Mouse (Mus musculus) liver, adult 2 months (tissue): ENCODE data around the gene Mzf1. TPM values are rescaled to one million over a fixed set of nuclear protein-coding genes. Genes with fewer than 3 reads are reported as not detected.

ENCODE experiments used
- DNase-seq: peaks from one replicate; pipeline ENCODE4 v3.0.0-alpha.2; 2011; ENCODE audit warnings: low read depth, low spot score; ENCODE audit errors: extremely low read depth
- H3K27ac ChIP-seq: fragments of 200-500 bp; replicated peaks from 2 replicates; pipeline ENCODE4 v1.5.1; 2012; ENCODE audit warnings: low read depth, mild to moderate bottlenecking, control low read depth, inconsistent platforms, low read length; ENCODE audit not compliant: insufficient read depth
- H3K27me3 ChIP-seq: fragments of 200-500 bp; 2 replicates; pipeline ENCODE4 v1.6.1; 2012; ENCODE audit warnings: mild to moderate bottlenecking, moderate library complexity, low read length, inconsistent platforms; ENCODE audit not compliant: control insufficient read depth, insufficient read depth
- H3K36me3 ChIP-seq: fragments of 200-500 bp; 2 replicates; pipeline ENCODE4 v1.6.1; 2012; ENCODE audit warnings: low read length, inconsistent platforms; ENCODE audit not compliant: control insufficient read depth, insufficient read depth
- H3K4me1 ChIP-seq: fragments of 200-500 bp; 2 replicates; pipeline ENCODE4 v1.6.1; 2011; ENCODE audit warnings: low read length; ENCODE audit not compliant: control insufficient read depth, insufficient read depth
- H3K4me3 ChIP-seq: fragments of 200-500 bp; 2 replicates; pipeline ENCODE4 v1.5.1; 2011; ENCODE audit warnings: low read depth, mild to moderate bottlenecking, control low read depth, low read length, moderate library complexity; ENCODE audit not compliant: insufficient read depth
- H3K79me2 ChIP-seq: fragments of 200-500 bp; 2 replicates; pipeline ENCODE4 v1.6.1; 2012; ENCODE audit warnings: inconsistent platforms, mild to moderate bottlenecking, low read length, moderate library complexity; ENCODE audit not compliant: control insufficient read depth, insufficient read depth
- H3K9ac ChIP-seq: fragments of 200-500 bp; 2 replicates; pipeline ENCODE4 v1.6.1; 2012; ENCODE audit warnings: low read depth, mild to moderate bottlenecking, control low read depth, inconsistent platforms, low read length
- CTCF ChIP-seq: fragments of 200-500 bp; IDR thresholded peaks from 2 replicates; pipeline ENCODE4 v1.5.1; 2011; ENCODE audit warnings: low read depth, low read length, control low read depth
- POLR2A ChIP-seq: fragments of 200-500 bp; IDR thresholded peaks from 2 replicates; pipeline ENCODE4 v1.6.1; 2011; ENCODE audit warnings: low read length, control low read depth; ENCODE audit not compliant: insufficient read depth; ENCODE audit errors: extremely low read depth
- WGBS: fragments of 180-500 bp; shearing (Covaris S2); methylation state at CpG from one replicate; pipeline ENCODE4 v1.1.7; 2018; 5-methylcytosine and 5-hydroxymethylcytosine counted together
- polyA plus RNA-seq: library from polyadenylated mRNA; depleted of rRNA; stranded (reverse); fragments of >200 nt; gene quantifications from 2 replicates; pipeline ENCODE4 v1.2.3, GENCODE M21; 2012; rRNA removed
- total RNA-seq: library from RNA; depleted of rRNA; stranded (reverse); fragments of >200 nt; gene quantifications from 2 replicates; pipeline ENCODE4 v1.2.3, GENCODE M21; 2014; rRNA removed

Gene Mzf1
- total and polyA plus RNA-seq, 2 experiments = 0.18 to 0.54 TPM

DNA sequence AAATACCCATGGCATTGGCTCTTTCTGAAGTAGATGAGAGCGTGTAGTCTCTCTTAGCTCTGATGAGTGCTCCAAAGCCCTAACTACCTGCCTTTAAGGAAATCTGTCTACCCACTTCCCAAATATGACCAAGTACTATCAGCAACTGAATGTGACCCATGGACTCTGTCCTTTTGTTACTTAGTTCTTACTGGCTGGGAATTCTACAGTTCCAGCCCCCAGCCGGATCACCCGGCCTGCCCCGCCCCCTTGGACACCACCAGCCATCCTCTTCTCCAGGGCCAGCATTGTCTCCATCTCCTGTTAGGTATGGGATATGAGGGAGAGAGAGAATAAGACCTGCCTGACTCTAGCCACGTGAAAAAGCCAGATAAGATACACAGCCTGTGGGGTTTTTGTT, 56.5 kb downstream of the Mzf1 start, which contains the start of gene Slc27a5:
Gene Slc27a5 (minus strand): TSS at position 140 of the 400 bp plus-strand sequence.
- Histone ChIP-seq H3K9ac (peak within 1 kb of the TSS; percentile 91), H3K79me2 (peaks cover 4% of the 10 kb centered on the region; the same call in 1 of the 2 replicates), H3K27me3 (no peaks in the 10 kb centered on the region), H3K27ac (peak within 1 kb of the TSS; percentile 98), H3K4me3 (peak within 1 kb of the TSS; percentile 93), H3K36me3 (peaks cover 19% of the 10 kb centered on the region), H3K4me1 (peaks cover 18% of the 10 kb centered on the region)
- TF ChIP-seq CTCF (no peak), POLR2A (no peak)
- peak; percentile 97 for DNase-seq
- 15% methylated on average over 5 of the region's 5 CpGs for WGBS

DNA sequence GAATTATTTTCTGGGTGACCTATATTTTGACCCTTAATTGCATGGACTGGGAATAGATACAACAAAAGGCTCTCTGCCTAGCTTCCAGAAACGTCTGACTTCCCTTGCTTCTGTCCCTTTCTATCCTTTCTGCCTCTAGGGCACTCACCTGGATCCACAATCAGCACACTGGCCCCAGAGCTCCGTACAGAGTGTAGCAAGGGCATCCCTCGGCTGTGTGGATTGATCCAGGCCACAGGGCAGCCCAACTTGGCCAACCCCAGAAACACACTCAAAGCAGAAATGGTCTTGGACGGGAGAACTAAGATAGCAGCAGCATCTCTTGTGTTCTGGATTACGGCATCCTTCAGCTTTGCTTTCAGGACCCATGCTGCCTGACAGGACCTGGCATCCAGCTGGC, 57.3 kb downstream of the Mzf1 start:
- 17% methylated on average over 5 of the region's 5 CpGs for WGBS
- H3K4me3 ChIP-seq = peak overlapping the region; percentile 93

DNA sequence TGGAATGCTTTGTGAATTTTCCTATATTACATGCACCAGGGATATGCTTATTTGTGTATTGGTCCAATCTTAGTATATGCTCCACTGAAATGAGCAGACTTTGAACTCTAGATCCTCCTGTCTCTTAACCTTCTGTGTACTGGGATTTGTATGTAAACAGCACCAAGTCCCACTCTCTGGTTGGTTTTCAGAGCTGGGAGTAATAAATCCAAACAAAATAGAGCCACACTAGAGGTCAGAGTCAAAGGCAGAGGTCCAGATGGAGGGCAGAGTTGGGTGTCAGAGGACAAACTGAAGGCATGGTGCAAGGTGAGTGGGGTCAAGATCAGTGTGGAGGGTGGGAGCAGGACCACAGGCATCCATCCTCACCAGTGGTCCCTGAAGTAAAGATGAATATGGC, 58.7 kb downstream of the Mzf1 start:
- Histone ChIP-seq H3K27me3 (no peaks in the 10 kb centered on the region), H3K4me3 (peak overlapping the region; percentile 31), H3K4me1 (peaks cover 19% of the 10 kb centered on the region), H3K9ac (peak overlapping the region; percentile 46), H3K27ac (peak overlapping the region; percentile 85), H3K36me3 (peaks cover 33% of the 10 kb centered on the region), H3K79me2 (peaks cover 7% of the 10 kb centered on the region; the same call in 1 of the 2 replicates)
- DNase-seq = peak; percentile 97
- TF ChIP-seq CTCF (no peak), POLR2A (no peak)

More for the DNA sequence above, 57.3 kb downstream of the Mzf1 start:
- Histone ChIP-seq H3K27me3 (no peaks in the 10 kb centered on the region), H3K36me3 (peaks cover 21% of the 10 kb centered on the region), H3K9ac (peak overlapping the region; percentile 90), H3K79me2 (peaks cover 4% of the 10 kb centered on the region; the same call in 1 of the 2 replicates), H3K4me1 (peaks cover 14% of the 10 kb centered on the region), H3K27ac (peak overlapping the region; percentile 95)
- peak; percentile 81 for DNase-seq
- peak; percentile 28; the same call in 1 of the 2 replicates for TF ChIP-seq POLR2A
- TF ChIP-seq CTCF = no peak

DNA sequence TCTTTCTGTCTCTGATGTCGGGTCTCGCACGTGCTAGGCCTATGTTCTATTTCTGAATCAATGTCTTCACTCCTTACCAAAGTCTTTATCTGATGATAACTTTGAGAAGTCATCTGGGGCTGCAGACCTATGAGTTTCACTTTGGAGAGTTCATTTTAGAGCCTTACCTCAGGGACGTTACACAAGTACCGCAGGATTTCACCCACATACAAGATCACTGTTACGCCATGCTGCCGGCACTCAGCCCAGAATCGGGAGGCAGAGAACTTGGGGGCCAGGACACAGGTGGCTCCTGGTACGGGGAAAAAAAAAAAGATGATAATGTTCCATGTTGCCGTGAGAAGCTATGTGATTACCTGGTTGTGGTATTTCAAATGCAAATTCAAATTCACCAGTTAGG, 61.4 kb downstream of the Mzf1 start:
- peak; percentile 79 for DNase-seq
- H3K36me3 ChIP-seq = peaks cover 56% of the 10 kb centered on the region
- H3K79me2 ChIP-seq = peaks cover 8% of the 10 kb centered on the region; the same call in 1 of the 2 replicates
- peaks cover 19% of the 10 kb centered on the region for H3K4me1 ChIP-seq
- no peak overlapping the region for H3K9ac ChIP-seq
- no peak overlapping the region for H3K4me3 ChIP-seq
- WGBS = 49% methylated on average over 10 of the region's 10 CpGs
- peak overlapping the region; percentile 56 for H3K27ac ChIP-seq
- H3K27me3 ChIP-seq = no peaks in the 10 kb centered on the region
- no peak for TF ChIP-seq POLR2A
- no peak for TF ChIP-seq CTCF

Other genes starting within 250 kb of the Mzf1 start
- gene Zfp329, start 235.9 kb downstream of the Mzf1 start, total RNA-seq = 1.8 and 2.0 TPM in 2 replicates
- gene Zfp329, start 235.9 kb downstream of the Mzf1 start, polyA plus RNA-seq = 0.29 and 0.50 TPM in 2 replicates
- 22.2 and 25.0 TPM in 2 replicates for gene Zfp110, start 220.0 kb downstream of the Mzf1 start, total RNA-seq
- 6.1 and 9.7 TPM in 2 replicates for gene Zfp110, start 220.0 kb downstream of the Mzf1 start, polyA plus RNA-seq
- 1.7 and 2.1 TPM in 2 replicates for gene Zfp128, start 173.6 kb downstream of the Mzf1 start, total RNA-seq
- gene Zfp128, start 173.6 kb downstream of the Mzf1 start, polyA plus RNA-seq = 0.46 and 0.58 TPM in 2 replicates
- 1.2 and 1.5 TPM in 2 replicates for gene Zscan22, start 156.9 kb downstream of the Mzf1 start, total RNA-seq
- 5.7 and 6.6 TPM in 2 replicates for gene Zscan22, start 156.9 kb downstream of the Mzf1 start, polyA plus RNA-seq
- 773 and 998 TPM in 2 replicates for gene Rps5, start 132.5 kb downstream of the Mzf1 start, total RNA-seq
- 789 and 798 TPM in 2 replicates for gene Rps5, start 132.5 kb downstream of the Mzf1 start, polyA plus RNA-seq
- gene Rnf225, start 127.3 kb downstream of the Mzf1 start, total RNA-seq = 0.09 and 0.47 TPM in 2 replicates
- 0.45 and 0.65 TPM in 2 replicates for gene Rnf225, start 127.3 kb downstream of the Mzf1 start, polyA plus RNA-seq
- gene Zfp324, start 88.9 kb downstream of the Mzf1 start, total RNA-seq = 3.9 and 4.1 TPM in 2 replicates
- 3.4 and 5.2 TPM in 2 replicates for gene Zfp324, start 88.9 kb downstream of the Mzf1 start, polyA plus RNA-seq
- 1.3 and 1.4 TPM in 2 replicates for gene Zfp446, start 76.9 kb downstream of the Mzf1 start, total RNA-seq
- 1.9 and 3.6 TPM in 2 replicates for gene Zfp446, start 76.9 kb downstream of the Mzf1 start, polyA plus RNA-seq
- gene Slc27a5, start 56.6 kb downstream of the Mzf1 start, total RNA-seq = 1,289 and 1,401 TPM in 2 replicates
- 1,497 and 1,713 TPM in 2 replicates for gene Slc27a5, start 56.6 kb downstream of the Mzf1 start, polyA plus RNA-seq
- 67.7 and 69.4 TPM in 2 replicates for gene Trim28, start 55.6 kb downstream of the Mzf1 start, total RNA-seq
- 98.0 and 114 TPM in 2 replicates for gene Trim28, start 55.6 kb downstream of the Mzf1 start, polyA plus RNA-seq
- gene Zbtb45, start 44.7 kb downstream of the Mzf1 start, total RNA-seq = 0.28 and 1.2 TPM in 2 replicates
- 4.5 TPM in 2 replicates for gene Zbtb45, start 44.7 kb downstream of the Mzf1 start, polyA plus RNA-seq
- gene Chmp2a, start 20.0 kb downstream of the Mzf1 start, total RNA-seq = 109 and 149 TPM in 2 replicates
- gene Chmp2a, start 20.0 kb downstream of the Mzf1 start, polyA plus RNA-seq = 62.8 and 76.5 TPM in 2 replicates
- gene Ube2m, start 16.5 kb downstream of the Mzf1 start, total RNA-seq = 41.2 and 59.5 TPM in 2 replicates
- 71.5 and 82.7 TPM in 2 replicates for gene Ube2m, start 16.5 kb downstream of the Mzf1 start, polyA plus RNA-seq
- gene Vmn1r85, start 40.4 kb upstream of the Mzf1 start, total RNA-seq = not detected in 2 replicates
- not detected in 2 replicates for gene Vmn1r85, start 40.4 kb upstream of the Mzf1 start, polyA plus RNA-seq
- gene Vmn1r86, start 65.2 kb upstream of the Mzf1 start, total RNA-seq = not detected in 2 replicates
- not detected in 2 replicates for gene Vmn1r86, start 65.2 kb upstream of the Mzf1 start, polyA plus RNA-seq
- gene Vmn1r87, start 85.4 kb upstream of the Mzf1 start, total RNA-seq = not detected in 2 replicates
- not detected in 2 replicates for gene Vmn1r87, start 85.4 kb upstream of the Mzf1 start, polyA plus RNA-seq
- not detected in 2 replicates for gene Vmn1r88, start 104.8 kb upstream of the Mzf1 start, total RNA-seq
- not detected in 2 replicates for gene Vmn1r88, start 104.8 kb upstream of the Mzf1 start, polyA plus RNA-seq
- gene Vmn1r89, start 158.3 kb upstream of the Mzf1 start, total RNA-seq = not detected in 2 replicates
- not detected in 2 replicates for gene Vmn1r89, start 158.3 kb upstream of the Mzf1 start, polyA plus RNA-seq
- 1.3 and 3.2 TPM in 2 replicates for gene Lig1, start 222.5 kb upstream of the Mzf1 start, total RNA-seq
- gene Lig1, start 222.5 kb upstream of the Mzf1 start, polyA plus RNA-seq = 1.4 and 1.6 TPM in 2 replicates
- gene Zswim9, start 224.0 kb upstream of the Mzf1 start, total RNA-seq = 3.1 TPM in 2 replicates
- gene Zswim9, start 224.0 kb upstream of the Mzf1 start, polyA plus RNA-seq = 1.0 and 1.5 TPM in 2 replicates